Mouse (Mus musculus): Measurements from ENCODE around the gene Tmem175. TPM values are rescaled to one million over a fixed set of nuclear protein-coding genes. Genes with fewer than 3 reads are reported as not detected.
A peak's percentile ranks its signal among the peaks of the same experiment; 100 is the strongest.

The Tmem175 gene
- polyA plus RNA-seq, 2 experiments, result 35.5 to 41.8 TPM

- H3K36me3 ChIP-seq (ENCODE audit: control insufficient read depth, insufficient read depth, low read length), result peaks cover 7% of the 10 kb centered on the region
- ATAC-seq (ENCODE audit: low FRiP score, low read depth) (no peak), DNase-seq (ENCODE audit: low spot score) (no peak)
- H3K27me3 ChIP-seq (ENCODE audit: control insufficient read depth, insufficient read depth, low read length), result no peaks in the 10 kb centered on the region
- no peak overlapping the region for H3K4me2 ChIP-seq (replicated peaks; ENCODE audit: low read depth, low read length, severe bottlenecking)
- peaks cover 12% of the 10 kb centered on the region for H3K4me1 ChIP-seq (ENCODE audit: control insufficient read depth, insufficient read depth, low read length)
- H3K27ac ChIP-seq (replicated peaks; ENCODE audit: low read depth, low read length), result no peak overlapping the region
- H3K9me3 ChIP-seq (ENCODE audit: control insufficient read depth, low read length), result no peaks in the 10 kb centered on the region
- H3K4me3 ChIP-seq (replicated peaks; ENCODE audit: low read length), result no peak overlapping the region
- no peak overlapping the region for H3K9ac ChIP-seq (ENCODE audit: low read depth, low read length, severe bottlenecking)
- WGBS, result 93% methylated on average over 12 of the region's 12 CpGs
- no peak for TF ChIP-seq POLR2A (IDR thresholded peaks at IDR 0.05; ENCODE audit: borderline replicate concordance, extremely low read depth, insufficient read depth, insufficient read length)
Observed at GRCm38 (mm10) chr5:108671757-108672156, 42.2 kb downstream of the Tmem175 start.

DNA sequence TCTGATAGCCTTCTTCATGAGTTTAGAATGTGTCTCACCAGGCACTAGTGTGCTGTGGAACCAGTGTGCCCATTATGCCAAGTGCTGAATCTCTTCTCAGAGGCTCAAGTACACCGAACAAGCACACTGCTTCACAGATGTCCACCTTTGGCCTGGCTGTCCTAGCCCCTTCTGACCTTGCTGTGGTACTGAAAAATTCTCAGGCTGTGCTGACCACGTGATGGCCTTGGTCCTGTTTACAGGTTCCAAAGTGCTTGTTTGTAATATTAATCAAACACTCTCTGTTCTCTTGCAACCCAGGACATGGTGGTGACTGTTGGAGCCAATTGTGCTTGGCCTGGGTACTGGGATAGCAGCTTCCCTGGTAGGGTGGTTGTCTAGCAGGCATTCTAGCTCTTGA, 45.1 kb downstream of the Tmem175 start:
- DNase-seq (ENCODE audit: low spot score) (no peak), ATAC-seq (ENCODE audit: low FRiP score, low read depth) (no peak)
- Histone ChIP-seq H3K27me3 (ENCODE audit: control insufficient read depth, insufficient read depth, low read length) (no peaks in the 10 kb centered on the region), H3K9me3 (ENCODE audit: control insufficient read depth, low read length) (no peaks in the 10 kb centered on the region), H3K9ac (ENCODE audit: low read depth, low read length, severe bottlenecking) (no peak overlapping the region), H3K36me3 (ENCODE audit: control insufficient read depth, insufficient read depth, low read length) (peaks cover 7% of the 10 kb centered on the region), H3K27ac (replicated peaks; ENCODE audit: low read depth, low read length) (no peak overlapping the region), H3K4me3 (replicated peaks; ENCODE audit: low read length) (no peak overlapping the region), H3K4me1 (ENCODE audit: control insufficient read depth, insufficient read depth, low read length) (peaks cover 18% of the 10 kb centered on the region), H3K4me2 (replicated peaks; ENCODE audit: low read depth, low read length, severe bottlenecking) (no peak overlapping the region)
- WGBS, result 85% methylated on average over 2 of the region's 2 CpGs
- no peak for TF ChIP-seq POLR2A (IDR thresholded peaks at IDR 0.05; ENCODE audit: borderline replicate concordance, extremely low read depth, insufficient read depth, insufficient read length)

- H3K4me3 ChIP-seq (replicated peaks; ENCODE audit: low read length), result no peak within 1 kb of the TSS
- H3K27ac ChIP-seq (replicated peaks; ENCODE audit: low read depth, low read length), result no peak within 1 kb of the TSS
- H3K4me2 ChIP-seq (replicated peaks; ENCODE audit: low read depth, low read length, severe bottlenecking), result no peak within 1 kb of the TSS
- no peak for TF ChIP-seq POLR2A (IDR thresholded peaks at IDR 0.05; ENCODE audit: borderline replicate concordance, extremely low read depth, insufficient read depth, insufficient read length)
- peaks cover 12% of the 10 kb centered on the region for H3K4me1 ChIP-seq (ENCODE audit: control insufficient read depth, insufficient read depth, low read length)
- H3K9ac ChIP-seq (ENCODE audit: low read depth, low read length, severe bottlenecking), result no peak within 1 kb of the TSS
- DNase-seq (ENCODE audit: low spot score) (no peak), ATAC-seq (ENCODE audit: low FRiP score, low read depth) (no peak)
- no peaks in the 10 kb centered on the region for H3K9me3 ChIP-seq (ENCODE audit: control insufficient read depth, low read length)
- WGBS, result 75% methylated on average over 9 of the region's 9 CpGs
- peaks cover 7% of the 10 kb centered on the region for H3K36me3 ChIP-seq (ENCODE audit: control insufficient read depth, insufficient read depth, low read length)
- no peaks in the 10 kb centered on the region for H3K27me3 ChIP-seq (ENCODE audit: control insufficient read depth, insufficient read depth, low read length)
Observed at GRCm38 (mm10) chr5:108675251-108675816, 45.8 kb downstream of the Tmem175 start, which contains the start of gene Slc26a1. Gene Slc26a1, minus strand, starts transcription at chr5:108675569.

DNA sequence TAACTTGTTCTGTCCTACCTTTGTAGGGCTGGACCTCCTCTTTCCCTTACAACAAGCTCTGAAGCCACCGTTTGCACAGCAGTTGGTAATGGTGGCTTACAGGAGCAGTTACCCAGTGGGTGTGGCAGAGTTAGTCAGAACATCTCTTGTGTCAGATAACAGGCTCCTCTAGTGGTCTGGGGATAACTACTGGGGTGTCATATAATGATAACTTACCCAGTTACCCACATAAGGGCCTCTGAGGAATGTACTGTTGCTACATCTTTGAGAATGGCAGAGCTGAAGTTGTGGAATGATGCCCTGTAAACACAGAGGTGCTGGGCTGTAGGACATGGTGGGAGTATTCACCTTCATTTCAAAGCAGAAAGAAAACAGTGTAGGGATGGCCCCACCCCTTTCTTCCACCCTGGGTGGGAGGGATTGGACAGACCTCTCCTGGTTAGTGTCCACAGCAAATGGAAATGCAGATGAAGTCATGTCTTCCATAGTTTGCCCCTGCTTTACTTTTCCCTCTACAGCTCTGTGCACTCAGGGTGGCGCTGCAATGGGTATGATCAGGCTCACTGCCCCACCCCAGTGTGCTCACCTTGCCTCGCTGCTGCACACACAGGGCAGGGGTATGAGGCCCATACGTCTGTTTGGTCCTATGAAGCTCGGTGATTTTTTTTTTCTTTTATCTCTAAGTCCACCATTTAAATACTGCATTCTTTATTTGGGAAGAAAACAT, 47.4 kb downstream of the Tmem175 start:
- no peak for TF ChIP-seq POLR2A (IDR thresholded peaks at IDR 0.05; ENCODE audit: borderline replicate concordance, extremely low read depth, insufficient read depth, insufficient read length)
- WGBS, result 10% methylated on average over 5 of the region's 5 CpGs
- Histone ChIP-seq H3K27ac (replicated peaks; ENCODE audit: low read depth, low read length) (peak overlapping the region; percentile 87), H3K4me2 (replicated peaks; ENCODE audit: low read depth, low read length, severe bottlenecking) (peak overlapping the region; percentile 60), H3K4me1 (ENCODE audit: control insufficient read depth, insufficient read depth, low read length) (peaks cover 12% of the 10 kb centered on the region), H3K9ac (ENCODE audit: low read depth, low read length, severe bottlenecking) (peak overlapping the region; percentile 68), H3K9me3 (ENCODE audit: control insufficient read depth, low read length) (no peaks in the 10 kb centered on the region), H3K36me3 (ENCODE audit: control insufficient read depth, insufficient read depth, low read length) (no peaks in the 10 kb centered on the region), H3K4me3 (replicated peaks; ENCODE audit: low read length) (peak overlapping the region; percentile 35), H3K27me3 (ENCODE audit: control insufficient read depth, insufficient read depth, low read length) (no peaks in the 10 kb centered on the region)
- DNase-seq (ENCODE audit: low spot score), result no peak
- peak; percentile 27; the same call in 1 of the 2 replicates for ATAC-seq (ENCODE audit: low FRiP score, low read depth)

- Histone ChIP-seq H3K27ac (replicated peaks; ENCODE audit: low read depth, low read length) (peak overlapping the region; percentile 87), H3K27me3 (ENCODE audit: control insufficient read depth, insufficient read depth, low read length) (no peaks in the 10 kb centered on the region), H3K9me3 (ENCODE audit: control insufficient read depth, low read length) (no peaks in the 10 kb centered on the region), H3K9ac (ENCODE audit: low read depth, low read length, severe bottlenecking) (peak overlapping the region; percentile 68), H3K4me2 (replicated peaks; ENCODE audit: low read depth, low read length, severe bottlenecking) (peak overlapping the region; percentile 60), H3K4me1 (ENCODE audit: control insufficient read depth, insufficient read depth, low read length) (peaks cover 12% of the 10 kb centered on the region), H3K4me3 (replicated peaks; ENCODE audit: low read length) (peak overlapping the region; percentile 35), H3K36me3 (ENCODE audit: control insufficient read depth, insufficient read depth, low read length) (no peaks in the 10 kb centered on the region)
- ATAC-seq (ENCODE audit: low FRiP score, low read depth) (peak; percentile 88), DNase-seq (ENCODE audit: low spot score) (peak; percentile 73)
- WGBS, result 6% methylated on average over 25 of the region's 25 CpGs
- TF ChIP-seq POLR2A (IDR thresholded peaks at IDR 0.05; ENCODE audit: borderline replicate concordance, extremely low read depth, insufficient read depth, insufficient read length), result no peak
Observed at GRCm38 (mm10) chr5:108677605-108678295, 48.2 kb downstream of the Tmem175 start.
